Mouse (Mus musculus): Measurements from ENCODE around the gene Mrps21. TPM values are rescaled to one million over a fixed set of nuclear protein-coding genes. Genes with fewer than 3 reads are reported as not detected.

Gene Mrps21
- 9.8 and 11.2 TPM in 2 replicates for polyA plus RNA-seq (2012; rRNA removed)

GRCm38 (mm10) chr3:95871392-95871867 is at the start of gene Mrps21:
TSS of gene Mrps21 (minus strand) at chr3:95871519.

DNA sequence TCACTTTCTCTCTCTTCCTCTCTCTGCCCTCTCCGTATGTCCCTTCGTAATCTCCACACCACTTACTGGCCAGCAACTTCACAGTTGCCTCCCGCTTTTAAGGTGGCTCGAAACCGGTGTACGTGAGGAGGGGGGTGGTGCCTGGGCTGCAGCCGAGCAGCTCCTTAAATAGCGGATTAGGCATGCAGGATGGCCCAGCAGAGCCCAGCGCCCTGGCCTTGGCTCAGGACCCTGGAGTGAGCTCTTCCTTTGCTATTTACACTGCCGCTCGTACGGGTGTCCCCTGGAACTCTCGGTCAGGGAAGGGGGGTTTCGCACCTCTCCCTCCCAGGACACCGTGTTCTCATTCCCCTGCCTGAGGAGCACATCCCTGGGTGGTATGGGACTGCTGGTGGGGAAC is 33.2 kb upstream of the Mrps21 start, which contains the start of gene Car14:
Gene Car14 (minus strand): TSS at position 124 of the 400 bp plus-strand sequence.

DNA sequence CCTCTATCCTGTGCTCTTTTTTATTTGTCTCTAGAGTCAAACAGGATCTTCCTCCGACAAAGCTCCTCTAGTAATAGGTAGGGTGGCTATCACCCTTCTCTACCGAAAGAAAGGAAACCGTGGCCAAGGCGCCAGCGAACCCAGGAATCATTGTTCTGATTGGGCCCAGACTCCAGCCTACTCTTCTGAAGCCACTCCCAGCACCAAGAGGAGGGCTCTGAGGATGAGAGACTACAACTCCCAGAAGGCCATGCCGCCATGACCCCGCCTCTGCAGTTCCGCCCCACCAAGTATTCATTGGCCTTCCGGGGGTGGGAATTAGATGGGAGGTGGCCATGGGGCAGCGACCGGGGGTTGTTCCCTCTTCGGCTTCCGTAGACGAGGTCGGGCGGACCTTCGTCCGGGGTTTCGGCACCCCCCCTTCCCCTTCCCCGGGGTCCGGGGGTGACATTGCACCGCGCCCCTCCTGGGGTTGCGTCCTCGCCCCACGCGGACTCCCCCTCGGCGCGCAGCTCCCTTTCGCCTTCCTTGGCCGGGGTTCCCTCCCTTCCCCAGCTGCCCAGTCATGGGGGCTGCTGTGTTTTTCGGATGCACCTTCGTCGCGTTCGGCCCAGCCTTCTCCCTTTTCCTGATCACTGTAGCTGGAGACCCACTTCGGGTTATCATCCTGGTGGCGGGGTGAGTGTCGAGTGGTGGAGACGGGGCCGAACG is 22.4 kb upstream of the Mrps21 start, which contains the start of gene Aph1a:
Gene Aph1a (plus strand): TSS at position 364 of the 711 bp plus-strand sequence.

DNA sequence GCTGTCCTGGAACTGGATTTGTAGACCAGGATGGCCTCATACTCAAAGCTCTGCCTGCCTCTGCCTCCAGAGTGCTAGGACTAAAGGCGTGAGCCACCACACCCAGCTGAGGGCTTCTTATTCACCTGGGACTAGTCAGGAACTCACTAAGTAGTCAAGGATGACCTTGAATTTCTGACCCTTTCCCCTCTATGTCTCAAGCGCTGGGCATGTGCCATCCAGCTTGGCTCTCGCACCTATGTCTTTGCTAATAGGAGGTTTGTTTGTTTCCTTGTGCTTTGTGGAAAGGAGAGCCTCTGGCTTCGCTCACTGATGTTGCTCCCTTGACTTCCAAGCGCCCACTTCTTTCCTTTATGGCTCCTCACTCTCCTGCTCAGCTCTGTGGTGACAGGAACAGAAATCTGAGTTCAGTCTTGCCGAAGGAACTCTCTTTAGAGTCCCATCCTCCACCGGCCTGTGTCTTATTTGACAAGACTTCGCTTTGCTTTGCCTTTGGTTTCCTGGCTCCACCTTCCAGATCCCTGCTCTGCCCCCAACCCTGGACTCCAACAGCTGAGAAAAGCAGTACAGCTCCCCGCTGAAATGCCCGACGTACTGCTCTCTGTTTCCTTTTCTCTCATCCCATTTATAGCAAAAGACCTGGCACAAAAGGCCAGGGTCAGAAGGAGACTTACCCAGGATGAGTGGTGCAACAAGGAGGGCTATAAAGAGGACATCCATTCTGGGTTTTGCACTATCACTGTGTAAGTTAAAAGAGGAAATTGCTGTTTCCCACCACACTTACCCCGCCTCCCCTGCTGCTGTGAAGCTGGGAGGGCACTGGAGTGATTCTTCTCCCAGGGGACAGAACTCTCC is 20.1 kb upstream of the Mrps21 start, which contains the start of gene BC028528:
Gene BC028528 (minus strand): TSS at position 795 of the 855 bp plus-strand sequence.

DNA sequence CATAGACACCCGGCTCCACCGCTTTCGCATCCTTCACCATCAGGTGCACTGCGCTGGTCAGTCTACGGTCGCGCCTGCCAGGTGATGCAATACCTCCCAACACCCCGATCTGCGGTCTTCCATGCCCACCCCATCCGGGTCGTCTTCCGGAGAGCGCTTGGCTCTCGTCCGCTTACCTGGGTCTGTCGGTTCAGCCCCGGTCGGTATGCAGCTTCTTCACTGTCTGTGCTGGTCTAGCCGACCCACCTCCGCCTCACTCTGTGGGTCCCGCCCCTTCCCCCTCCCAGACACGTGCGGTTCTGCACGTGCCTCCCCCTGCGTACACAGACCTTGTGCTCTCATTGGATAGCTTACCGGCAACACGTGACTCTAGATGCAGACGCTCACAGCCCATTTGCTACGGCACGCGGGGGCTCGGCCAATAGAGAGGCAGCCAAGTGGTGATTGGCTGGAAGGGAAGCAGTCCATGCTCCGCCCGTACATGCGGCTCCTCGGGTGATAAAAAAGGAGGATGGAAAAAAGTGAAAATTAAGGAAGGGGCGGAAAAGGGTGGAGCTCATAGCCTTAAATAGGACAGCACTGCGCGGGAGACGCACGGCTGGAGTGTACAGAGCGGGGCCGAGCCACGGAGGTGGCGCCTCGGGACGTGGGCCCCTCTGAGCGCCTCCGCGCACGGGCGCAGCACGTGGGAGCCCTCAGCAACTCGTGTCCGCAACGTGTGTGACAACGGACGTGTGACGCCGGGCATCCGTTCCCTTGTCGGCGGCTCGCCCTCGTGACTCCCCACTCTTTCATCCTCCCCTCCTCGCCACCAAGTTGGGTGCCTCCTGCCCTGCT is 10.9 kb upstream of the Mrps21 start, which contains the start of gene Ciart:
Gene Ciart (minus strand): TSS at position 273 of the 837 bp plus-strand sequence.

GRCm38 (mm10) chr3:95855502-95856089 is 15.7 kb downstream of the Mrps21 start, which contains the start of gene Prpf3:
TSS of gene Prpf3 (minus strand) at chr3:95855885.

DNA sequence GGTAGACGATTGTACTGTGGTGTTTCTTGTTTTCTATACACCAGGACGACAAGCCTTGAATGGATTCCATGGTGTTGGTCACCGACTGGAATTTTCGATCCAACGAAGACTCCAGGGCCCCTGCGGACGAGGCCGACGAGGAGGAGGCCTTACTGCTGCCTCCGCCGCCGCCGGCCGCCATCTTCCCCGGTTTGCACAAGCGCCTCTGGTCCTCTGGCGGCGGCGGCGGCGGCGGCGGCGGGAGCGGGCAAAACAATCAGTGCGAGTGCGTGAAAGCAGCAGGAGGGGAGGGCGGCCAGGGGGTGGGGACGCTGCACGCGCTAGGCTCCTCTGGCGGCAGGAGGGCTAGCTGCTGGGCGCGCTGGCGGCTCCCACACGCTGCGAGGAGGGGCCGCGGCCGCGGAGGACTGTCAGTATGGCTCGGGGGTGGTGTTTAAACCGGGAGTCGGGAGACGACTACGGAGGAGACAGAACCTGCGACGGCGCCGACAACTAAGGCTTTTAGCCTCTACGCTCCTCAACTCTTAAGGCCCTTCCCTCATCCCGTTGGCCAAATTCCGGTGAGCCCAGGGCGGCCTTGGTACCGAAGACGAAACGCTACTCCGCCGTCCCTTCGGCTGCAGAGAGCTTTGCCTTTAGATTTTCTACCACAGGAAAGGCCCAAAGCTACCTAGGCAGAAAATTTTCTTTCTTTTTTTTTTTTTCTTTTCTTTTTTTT is 52.6 kb downstream of the Mrps21 start, which contains the start of gene Rprd2:
Gene Rprd2 (minus strand): TSS at position 293 of the 718 bp plus-strand sequence.

Other genes starting within 250 kb of the Mrps21 start
- gene Ensa, start 246.5 kb downstream of the Mrps21 start, polyA plus RNA-seq (2012; rRNA removed): 2.5 and 3.0 TPM in 2 replicates
- 43.6 and 126 TPM in 2 replicates for gene Mcl1, start 212.7 kb downstream of the Mrps21 start, polyA plus RNA-seq (2012; rRNA removed)
- gene Adamtsl4, start 183.6 kb downstream of the Mrps21 start, polyA plus RNA-seq (2012; rRNA removed): 28.5 and 29.1 TPM in 2 replicates
- gene Ecm1, start 131.9 kb downstream of the Mrps21 start, polyA plus RNA-seq (2012; rRNA removed): 282 and 316 TPM in 2 replicates
- gene Tars2, start 111.3 kb downstream of the Mrps21 start, polyA plus RNA-seq (2012; rRNA removed): 17.0 and 18.6 TPM in 2 replicates
- gene Rprd2, start 52.7 kb downstream of the Mrps21 start, polyA plus RNA-seq (2012; rRNA removed): 1.9 and 2.9 TPM in 2 replicates
- gene Prpf3, start 15.6 kb downstream of the Mrps21 start, polyA plus RNA-seq (2012; rRNA removed): 3.7 and 4.7 TPM in 2 replicates
- 0.98 and 1.3 TPM in 2 replicates for gene Ciart, start 10.7 kb upstream of the Mrps21 start, polyA plus RNA-seq (2012; rRNA removed)
- gene BC028528, start 20.5 kb upstream of the Mrps21 start, polyA plus RNA-seq (2012; rRNA removed): 0.78 and 1.1 TPM in 2 replicates
- gene Aph1a, start 22.4 kb upstream of the Mrps21 start, polyA plus RNA-seq (2012; rRNA removed): 135 and 156 TPM in 2 replicates
- gene Car14, start 33.2 kb upstream of the Mrps21 start, polyA plus RNA-seq (2012; rRNA removed): 2.1 and 2.2 TPM in 2 replicates
- 1.9 and 2.2 TPM in 2 replicates for gene Anp32e, start 57.7 kb upstream of the Mrps21 start, polyA plus RNA-seq (2012; rRNA removed)
- gene Plekho1, start 124.5 kb upstream of the Mrps21 start, polyA plus RNA-seq (2012; rRNA removed): 21.5 and 24.7 TPM in 2 replicates
- 1.4 and 1.6 TPM in 2 replicates for gene Vps45, start 186.9 kb upstream of the Mrps21 start, polyA plus RNA-seq (2012; rRNA removed)
- 6.0 and 7.2 TPM in 2 replicates for gene Otud7b, start 233.0 kb upstream of the Mrps21 start, polyA plus RNA-seq (2012; rRNA removed)

Measured in stomach, adult 2 months (tissue).